Mouse (Mus musculus): ENCODE measurements around the gene Relb. TPM values are rescaled to one million over a fixed set of nuclear protein-coding genes. Genes with fewer than 3 reads are reported as not detected.

Relb gene
- polyA plus RNA-seq, 1 experiment from 2014 or later = 7.3 TPM

DNA sequence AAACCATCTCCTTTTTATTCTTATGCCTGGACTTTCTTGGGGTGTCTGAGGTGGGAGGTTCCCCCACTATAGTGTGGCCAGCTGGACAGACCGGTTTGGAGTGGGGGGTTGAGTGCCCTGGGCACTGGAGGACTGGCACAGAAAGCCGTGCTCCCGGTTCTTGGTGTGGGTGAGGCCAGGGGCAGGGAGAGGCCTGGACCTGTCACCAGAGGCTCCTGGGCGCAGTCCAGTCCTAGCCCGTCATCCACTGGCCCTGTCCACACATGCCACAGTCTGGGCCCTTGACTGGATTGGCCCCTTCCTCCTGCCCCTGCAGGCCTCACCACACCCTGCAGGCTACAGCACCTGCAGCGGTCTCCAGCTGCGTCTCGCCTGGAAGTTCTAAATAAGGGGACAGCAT, 48.6 kb downstream of the Relb start:
- Histone ChIP-seq H3K27me3 (ENCODE audit: insufficient read depth, low read length) (peaks cover 32% of the 10 kb centered on the region), H3K4me2 (no peak overlapping the region), H3K4me1 (ENCODE audit: insufficient read depth) (0 out of 2 replicates have a peak, but pooled peaks cover 3% of the 10 kb centered on the region), H3K9ac (no peak overlapping the region), H3K27ac (ENCODE audit: low read depth) (no peak overlapping the region), H3K4me3 (ENCODE audit: low read depth, low read length) (no peak overlapping the region), H3K36me3 (ENCODE audit: insufficient read depth) (peaks cover 53% of the 10 kb centered on the region), H3K9me3 (ENCODE audit: low read depth, low read length) (no peaks in the 10 kb centered on the region)
- 75% methylated on average over 8 of the region's 8 CpGs for WGBS
- ATAC-seq (ENCODE audit: insufficient read depth) (no peak), DNase-seq (no peak)
- TF ChIP-seq CTCF (IDR thresholded peaks at IDR 0.05; ENCODE audit: low read depth) = no peak

- peaks cover 44% of the 10 kb centered on the region for H3K36me3 ChIP-seq (ENCODE audit: insufficient read depth)
- H3K9ac ChIP-seq = no peak overlapping the region
Observed at GRCm38 (mm10) chr7:19579751-19580150, 49.5 kb downstream of the Relb start.

DNA sequence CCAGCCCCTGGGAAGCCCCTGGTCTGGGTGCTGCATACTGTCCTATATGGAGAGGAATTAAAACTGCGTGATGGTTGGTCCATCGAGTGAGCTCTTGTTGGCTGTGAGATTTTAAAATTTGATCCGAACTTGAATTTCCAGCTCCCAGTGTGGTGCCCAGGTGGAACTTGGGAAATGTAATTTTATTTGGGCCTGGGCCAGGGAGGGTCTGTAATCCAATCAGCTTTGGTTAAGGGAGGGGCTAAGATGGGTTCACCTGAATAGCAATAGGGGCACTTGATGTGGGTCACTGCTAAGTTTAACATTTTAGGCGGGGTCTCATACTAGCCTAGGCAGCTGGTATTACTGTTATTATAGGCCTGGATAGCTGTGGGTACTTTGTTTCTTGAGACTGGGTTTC, 50.8 kb downstream of the Relb start:
- TF ChIP-seq CTCF (IDR thresholded peaks at IDR 0.05; ENCODE audit: low read depth) = no peak
- 0 out of 2 replicates have a peak, but pooled peaks cover 3% of the 10 kb centered on the region for H3K4me1 ChIP-seq (ENCODE audit: insufficient read depth)
- peak overlapping the region; percentile 78 for H3K4me2 ChIP-seq
- no peak overlapping the region for H3K9ac ChIP-seq
- H3K4me3 ChIP-seq (ENCODE audit: low read depth, low read length) = no peak overlapping the region
- H3K27me3 ChIP-seq (ENCODE audit: insufficient read depth, low read length) = peaks cover 32% of the 10 kb centered on the region
- no peak overlapping the region for H3K27ac ChIP-seq (ENCODE audit: low read depth)
- WGBS = 56% methylated on average over 4 of the region's 4 CpGs
- ATAC-seq (ENCODE audit: insufficient read depth) (no peak), DNase-seq (no peak)
- peaks cover 31% of the 10 kb centered on the region for H3K36me3 ChIP-seq (ENCODE audit: insufficient read depth)
- no peaks in the 10 kb centered on the region for H3K9me3 ChIP-seq (ENCODE audit: low read depth, low read length)

More at GRCm38 (mm10) chr7:19579751-19580150, 49.5 kb downstream of the Relb start:
- Histone ChIP-seq H3K27me3 (ENCODE audit: insufficient read depth, low read length) (peaks cover 32% of the 10 kb centered on the region), H3K9me3 (ENCODE audit: low read depth, low read length) (no peaks in the 10 kb centered on the region), H3K27ac (ENCODE audit: low read depth) (no peak overlapping the region), H3K4me3 (ENCODE audit: low read depth, low read length) (no peak overlapping the region), H3K4me2 (no peak overlapping the region), H3K4me1 (ENCODE audit: insufficient read depth) (0 out of 2 replicates have a peak, but pooled peaks cover 3% of the 10 kb centered on the region)
- ATAC-seq (ENCODE audit: insufficient read depth) (no peak), DNase-seq (no peak)
- no peak for TF ChIP-seq CTCF (IDR thresholded peaks at IDR 0.05; ENCODE audit: low read depth)
- 85% methylated on average over 10 of the region's 10 CpGs for WGBS

DNA sequence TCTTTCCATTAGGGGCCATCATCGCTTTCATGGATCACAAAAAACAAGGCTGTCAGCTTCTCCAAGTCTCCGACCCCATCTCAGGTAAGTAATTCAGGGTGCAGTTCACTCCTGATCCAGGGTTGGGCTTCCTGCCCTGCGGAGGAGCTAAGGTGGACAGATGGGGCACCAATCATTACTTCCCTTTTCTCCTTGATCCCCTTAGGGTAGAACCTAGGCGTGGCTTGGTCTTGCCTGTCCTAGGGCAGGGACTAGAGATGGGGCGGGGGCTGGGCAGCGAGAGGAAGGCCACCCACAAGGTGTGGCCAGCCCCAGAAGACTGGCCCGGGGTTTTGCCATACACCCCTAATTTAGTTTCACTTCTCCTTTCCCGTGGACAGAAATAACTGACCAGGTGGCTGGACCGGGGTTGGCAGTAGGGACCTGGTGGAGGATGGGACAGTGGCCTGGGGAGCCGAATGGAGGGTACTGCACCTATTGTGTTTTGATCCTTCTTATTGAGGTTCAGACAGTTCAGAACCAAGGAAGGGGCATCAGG, 51.3 kb downstream of the Relb start:
- peaks cover 27% of the 10 kb centered on the region for H3K36me3 ChIP-seq (ENCODE audit: insufficient read depth)
- 0 out of 2 replicates have a peak, but pooled peaks cover 3% of the 10 kb centered on the region for H3K4me1 ChIP-seq (ENCODE audit: insufficient read depth)
- H3K27me3 ChIP-seq (ENCODE audit: insufficient read depth, low read length) = peaks cover 32% of the 10 kb centered on the region
- H3K4me2 ChIP-seq = peak overlapping the region; percentile 78
- H3K4me3 ChIP-seq (ENCODE audit: low read depth, low read length) = peak overlapping the region; percentile 43
- 13% methylated on average over 10 of the region's 10 CpGs for WGBS
- TF ChIP-seq CTCF (IDR thresholded peaks at IDR 0.05; ENCODE audit: low read depth) = no peak
- ATAC-seq (ENCODE audit: insufficient read depth) (no peak), DNase-seq (no peak)
- H3K9ac ChIP-seq = no peak overlapping the region
- H3K27ac ChIP-seq (ENCODE audit: low read depth) = no peak overlapping the region
- H3K9me3 ChIP-seq (ENCODE audit: low read depth, low read length) = no peaks in the 10 kb centered on the region

- Histone ChIP-seq H3K4me1 (ENCODE audit: insufficient read depth) (0 out of 2 replicates have a peak, but pooled peaks cover 3% of the 10 kb centered on the region), H3K27ac (ENCODE audit: low read depth) (no peak within 1 kb of the TSS), H3K4me3 (ENCODE audit: low read depth, low read length) (peak within 1 kb of the TSS; percentile 43), H3K4me2 (peak within 1 kb of the TSS; percentile 78), H3K9me3 (ENCODE audit: low read depth, low read length) (no peaks in the 10 kb centered on the region), H3K27me3 (ENCODE audit: insufficient read depth, low read length) (peaks cover 32% of the 10 kb centered on the region), H3K9ac (peak within 1 kb of the TSS; percentile 47), H3K36me3 (ENCODE audit: insufficient read depth) (peaks cover 22% of the 10 kb centered on the region)
- 1% methylated on average over 56 of the region's 56 CpGs for WGBS
- no peak for TF ChIP-seq CTCF (IDR thresholded peaks at IDR 0.05; ENCODE audit: low read depth)
- DNase-seq (peak; percentile 57), ATAC-seq (ENCODE audit: insufficient read depth) (no peak)
Observed at GRCm38 (mm10) chr7:19577141-19577852, 51.9 kb downstream of the Relb start, which contains the start of the genes Zfp296 and Gemin7. Gene Zfp296, plus strand, starts transcription at chr7:19577287. Gene Gemin7, minus strand, starts transcription at chr7:19577595.

GRCm38 (mm10) chr7:19575559-19575958, 53.7 kb downstream of the Relb start:
- Histone ChIP-seq H3K27ac (ENCODE audit: low read depth) (no peak overlapping the region), H3K4me1 (ENCODE audit: insufficient read depth) (0 out of 2 replicates have a peak, but pooled peaks cover 7% of the 10 kb centered on the region), H3K27me3 (ENCODE audit: insufficient read depth, low read length) (peaks cover 32% of the 10 kb centered on the region), H3K9ac (no peak overlapping the region), H3K4me2 (no peak overlapping the region), H3K36me3 (ENCODE audit: insufficient read depth) (peaks cover 9% of the 10 kb centered on the region), H3K4me3 (ENCODE audit: low read depth, low read length) (no peak overlapping the region), H3K9me3 (ENCODE audit: low read depth, low read length) (no peaks in the 10 kb centered on the region)
- TF ChIP-seq CTCF (IDR thresholded peaks at IDR 0.05; ENCODE audit: low read depth) = no peak
- DNase-seq (no peak), ATAC-seq (ENCODE audit: insufficient read depth) (no peak)
- WGBS = 61% methylated on average over 3 of the region's 3 CpGs

DNA sequence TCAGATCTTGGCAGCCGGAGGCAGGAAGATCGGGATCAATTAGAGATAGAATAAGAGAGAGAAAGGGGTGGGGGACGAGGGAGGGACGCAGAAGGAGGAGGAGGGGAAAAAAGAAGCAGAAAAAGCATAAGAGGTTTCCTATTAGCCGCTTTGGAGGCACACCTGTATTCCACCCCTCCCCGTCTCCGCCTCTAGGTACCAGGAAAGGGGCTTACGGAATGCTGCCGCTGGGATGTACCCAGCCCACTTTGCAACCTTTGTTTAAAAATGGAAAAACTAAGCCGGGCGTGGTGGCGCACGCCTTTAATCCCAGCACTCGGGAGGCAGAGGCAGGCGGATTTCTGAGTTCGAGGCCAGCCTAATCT, 55.5 kb downstream of the Relb start:
- DNase-seq = no peak
- Histone ChIP-seq H3K9me3 (ENCODE audit: low read depth, low read length) (no peaks in the 10 kb centered on the region), H3K9ac (peak overlapping the region; percentile 83), H3K4me3 (ENCODE audit: low read depth, low read length) (peak overlapping the region; percentile 79), H3K27me3 (ENCODE audit: insufficient read depth, low read length) (peaks cover 30% of the 10 kb centered on the region), H3K4me2 (peak overlapping the region; percentile 95), H3K36me3 (ENCODE audit: insufficient read depth) (peaks cover 21% of the 10 kb centered on the region), H3K4me1 (ENCODE audit: insufficient read depth) (0 out of 2 replicates have a peak, but pooled peaks cover 7% of the 10 kb centered on the region), H3K27ac (ENCODE audit: low read depth) (no peak overlapping the region)
- WGBS = 19% methylated on average over 16 of the region's 16 CpGs
- ATAC-seq (ENCODE audit: insufficient read depth) = peak; percentile 16
- no peak for TF ChIP-seq CTCF (IDR thresholded peaks at IDR 0.05; ENCODE audit: low read depth)
